In genomic region chr2:146685854-146686507, GRCm38 (mm10) we compare ENCODE assay signal across 1 mouse cellular context.
A peak's percentile ranks its signal among the peaks of the same experiment; 100 is the strongest.
TF ChIP-seq lines count a peak whose summit lies in the region.

No protein-coding gene starts in this region.

TF ChIP-seq in CH12.LX, 34 proteins besides CTCF, POLR2A, EP300 and RAD21 (continued from another document):
- peak; percentile 37; the same call in 1 of the 2 replicates for TF ChIP-seq JUN (IDR thresholded peaks at IDR 0.05; ENCODE audit: insufficient read depth, low read depth, low read length)
- peak; percentile 50; the same call in 1 of the 2 replicates for TF ChIP-seq MAX (IDR thresholded peaks at IDR 0.05; ENCODE audit: low read length)
- TF ChIP-seq UBTF (IDR thresholded peaks at IDR 0.05; ENCODE audit: low read depth, low read length), result no peak
- TF ChIP-seq MXI1 (IDR thresholded peaks at IDR 0.05; ENCODE audit: low read depth, low read length), result no peak
- peak; percentile 37; the same call in 1 of the 2 replicates for TF ChIP-seq MYC (IDR thresholded peaks at IDR 0.05; ENCODE audit: low read depth, low read length)
- no peak for TF ChIP-seq ZMIZ1 (IDR thresholded peaks at IDR 0.05; ENCODE audit: low read depth, low read length)
- no peak for TF ChIP-seq KAT2A (IDR thresholded peaks at IDR 0.05; ENCODE audit: insufficient replicate concordance, low read length)
- 0 out of 2 replicates have a peak, but pooled peaks have one; percentile 34 for TF ChIP-seq JUND (conservative IDR thresholded peaks at IDR 0.05; ENCODE audit: low read depth, low read length)
- TF ChIP-seq USF2 (conservative IDR thresholded peaks at IDR 0.05; ENCODE audit: low read depth, low read length), result no peak
- peak; percentile 53; the same call in 1 of the 2 replicates for TF ChIP-seq TCF12 (IDR thresholded peaks at IDR 0.05; ENCODE audit: low read depth, low read length)
- no peak for TF ChIP-seq MAFK (IDR thresholded peaks at IDR 0.05; ENCODE audit: insufficient replicate concordance, low read length)
- no peak; the same call in 1 of the 2 replicates for TF ChIP-seq HCFC1 (IDR thresholded peaks at IDR 0.05; ENCODE audit: low read depth, low read length)
- TF ChIP-seq GABPA (IDR thresholded peaks at IDR 0.05; ENCODE audit: insufficient replicate concordance, low read depth, low read length), result no peak
- TF ChIP-seq ELF1 (IDR thresholded peaks at IDR 0.05; ENCODE audit: low read depth, low read length), result no peak
- TF ChIP-seq NRF1 (IDR thresholded peaks at IDR 0.05; ENCODE audit: low read depth, low read length), result no peak
- TF ChIP-seq USF1 (IDR thresholded peaks at IDR 0.05; ENCODE audit: low read depth, low read length), result no peak
- TF ChIP-seq TBP (conservative IDR thresholded peaks at IDR 0.05; ENCODE audit: low read depth, low read length), result no peak
- no peak for TF ChIP-seq ZC3H11A (IDR thresholded peaks at IDR 0.05; ENCODE audit: low read depth, low read length)
- no peak for TF ChIP-seq NELFE (IDR thresholded peaks at IDR 0.05; ENCODE audit: low read depth, low read length)
- TF ChIP-seq CHD1 (IDR thresholded peaks at IDR 0.05; ENCODE audit: low read depth, low read length), result no peak
- no peak for TF ChIP-seq POLR2AphosphoS2 (IDR thresholded peaks at IDR 0.05; ENCODE audit: low read depth, low read length)
TF ChIP-seq in CH12.LX: peak in this region for 10.
